Mouse (Mus musculus): ENCODE measurements around the gene Fbxo46.
"Not testable (repeated sequence)": the region's sequence is repeated elsewhere in the genome, so short reads cannot be mapped to it uniquely, and the experiment has no call there.

The Fbxo46 gene

GRCm38 (mm10) chr7:19119631-19120429, at the start of gene Fbxo46:
TSS of gene Fbxo46 (plus strand) at chr7:19119859.
- DNase-seq (ENCODE audit: low read depth) = peak; percentile 94

- DNase-seq (ENCODE audit: low read depth) = not testable (repeated sequence)
These were observed 48.6 kb upstream of the Fbxo46 start for GRCm38 (mm10) chr7:19071024-19071423.

GRCm38 (mm10) chr7:19073504-19073903, 46.2 kb upstream of the Fbxo46 start:
- DNase-seq (ENCODE audit: low read depth) = no peak

GRCm38 (mm10) chr7:19074494-19074893, 45.2 kb upstream of the Fbxo46 start:
- DNase-seq (ENCODE audit: low read depth) = no peak

- DNase-seq (ENCODE audit: low read depth) = no peak
These were observed 44.4 kb upstream of the Fbxo46 start for GRCm38 (mm10) chr7:19075231-19075630.

- DNase-seq (ENCODE audit: low read depth) = peak; percentile 96
These were observed 43.7 kb upstream of the Fbxo46 start, which contains the start of gene Dmwd for GRCm38 (mm10) chr7:19075723-19076585. TSS of gene Dmwd (plus strand) at chr7:19076227.

GRCm38 (mm10) chr7:19076586-19076991, 43.1 kb upstream of the Fbxo46 start:
- no peak for DNase-seq (ENCODE audit: low read depth)

- DNase-seq (ENCODE audit: low read depth) = no peak
These were observed 41.9 kb upstream of the Fbxo46 start for GRCm38 (mm10) chr7:19077761-19078160.

GRCm38 (mm10) chr7:19078732-19079131, 40.9 kb upstream of the Fbxo46 start:
- DNase-seq (ENCODE audit: low read depth) = no peak

GRCm38 (mm10) chr7:19080451-19080950, 39.2 kb upstream of the Fbxo46 start:
- no peak for DNase-seq (ENCODE audit: low read depth)

- DNase-seq (ENCODE audit: low read depth) = no peak
These were observed 37.5 kb upstream of the Fbxo46 start for GRCm38 (mm10) chr7:19082171-19082570.

- no peak for DNase-seq (ENCODE audit: low read depth)
These were observed 36.6 kb upstream of the Fbxo46 start for GRCm38 (mm10) chr7:19083096-19083495.

- no peak for DNase-seq (ENCODE audit: low read depth)
These were observed 36.0 kb upstream of the Fbxo46 start, which contains the start of gene Dmpk for GRCm38 (mm10) chr7:19083701-19084100. TSS of gene Dmpk (plus strand) at chr7:19083849.

- no peak for DNase-seq (ENCODE audit: low read depth)
These were observed 35.3 kb upstream of the Fbxo46 start for GRCm38 (mm10) chr7:19084277-19084771.

- DNase-seq (ENCODE audit: low read depth) = no peak
These were observed 34.7 kb upstream of the Fbxo46 start for GRCm38 (mm10) chr7:19084921-19085473.

- no peak for DNase-seq (ENCODE audit: low read depth)
These were observed 34.2 kb upstream of the Fbxo46 start for GRCm38 (mm10) chr7:19085495-19085894.

- no peak for DNase-seq (ENCODE audit: low read depth)
These were observed 33.6 kb upstream of the Fbxo46 start for GRCm38 (mm10) chr7:19086042-19086441.

GRCm38 (mm10) chr7:19086760-19087159, 32.9 kb upstream of the Fbxo46 start:
- DNase-seq (ENCODE audit: low read depth) = no peak

GRCm38 (mm10) chr7:19088813-19089212, 30.8 kb upstream of the Fbxo46 start:
- DNase-seq (ENCODE audit: low read depth) = no peak

- no peak for DNase-seq (ENCODE audit: low read depth)
These were observed 27.7 kb upstream of the Fbxo46 start for GRCm38 (mm10) chr7:19091913-19092312.

GRCm38 (mm10) chr7:19092381-19093173, 27.1 kb upstream of the Fbxo46 start:
- no peak for DNase-seq (ENCODE audit: low read depth)

All from fibroblast of lung, adult 2 months (primary cell).